Mouse (Mus musculus): Measurements from ENCODE around the gene Gm20715.

- TF ChIP-seq CTCF (IDR thresholded peaks at IDR 0.05; ENCODE audit: low read depth) = no peak
- TF ChIP-seq EP300 (IDR thresholded peaks at IDR 0.05; ENCODE audit: low read depth) = no peak
Observed at GRCm38 (mm10) chr7:6360477-6361060, 49.5 kb upstream of the Gm20715 start.

Measured in liver, embryonic 14.5 days (tissue).